Mouse (Mus musculus) E14TG2a.4 (cell line): ENCODE results near the gene Trim8.
A peak's percentile ranks its signal among the peaks of the same experiment; 100 is the strongest.

Experiments used
- H3K27me3 ChIP-seq: 2 replicates; pipeline ENCODE4 v1.6.1; 2014; ENCODE audit warnings: low read length, control low read depth; ENCODE audit not compliant: insufficient read depth
- H3K36me3 ChIP-seq: 2 replicates; pipeline ENCODE4 v1.6.1; 2014; ENCODE audit warnings: low read length, control low read depth; ENCODE audit not compliant: insufficient read depth
- H3K4me1 ChIP-seq: replicated peaks from 2 replicates; pipeline ENCODE4 v1.6.1; 2014; ENCODE audit warnings: low read depth, low read length, control low read depth
- H3K4me3 ChIP-seq: replicated peaks from 2 replicates; pipeline ENCODE4 v1.5.1; 2014; ENCODE audit warnings: mild to moderate bottlenecking, low read length
- H3K9me3 ChIP-seq: 2 replicates; pipeline ENCODE4 v1.6.1; 2014; ENCODE audit warnings: low read length, control low read depth
- CTCF ChIP-seq: conservative IDR thresholded peaks from 2 replicates; pipeline ENCODE4 v1.5.1; 2014; ENCODE audit warnings: low read length
- NANOG ChIP-seq: IDR thresholded peaks from 2 replicates; pipeline ENCODE4 v1.6.1; 2014; ENCODE audit warnings: borderline replicate concordance, low read length, mixed read lengths
- POU5F1 ChIP-seq: IDR thresholded peaks from 2 replicates; pipeline ENCODE4 v1.6.1; 2014; ENCODE audit warnings: low read length, borderline replicate concordance

The Trim8 gene

DNA sequence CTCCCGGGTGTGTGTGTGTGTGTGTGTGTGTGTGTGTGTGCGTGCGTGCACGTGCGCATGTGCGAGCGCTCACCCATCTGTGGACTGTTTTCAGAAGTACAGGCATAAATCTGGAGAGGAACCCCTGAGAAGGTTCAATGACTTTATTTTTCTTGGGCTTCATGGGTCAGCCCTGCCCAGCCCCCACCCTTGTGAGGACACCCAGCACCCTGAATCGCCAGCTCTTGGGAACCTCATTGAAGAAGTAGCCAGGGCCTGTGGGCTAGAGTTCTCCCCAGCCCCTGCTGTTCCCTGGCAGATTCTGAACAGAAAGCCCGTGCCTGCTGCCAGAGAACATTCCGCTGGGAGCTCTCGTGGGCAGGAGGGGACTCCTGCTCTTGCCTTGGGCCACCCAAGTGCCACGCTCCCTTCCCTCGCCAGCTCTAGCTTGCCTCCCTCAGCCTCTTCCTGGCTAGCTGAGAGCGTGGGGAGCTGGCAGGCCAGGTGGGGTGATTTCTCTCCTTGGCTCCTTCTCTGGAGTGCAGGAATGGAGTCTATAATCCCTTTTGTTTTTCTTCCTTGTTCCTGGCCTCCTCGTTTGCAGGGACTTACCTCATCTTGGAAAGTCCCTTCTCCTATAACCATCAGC, 17.7 kb upstream of the Trim8 start:
- Histone ChIP-seq H3K4me1 (peaks cover 93% of the 10 kb centered on the region), H3K4me3 (peak overlapping the region; percentile 50), H3K36me3 (peaks cover 30% of the 10 kb centered on the region), H3K9me3 (no peaks in the 10 kb centered on the region), H3K27me3 (0 out of 2 replicates have a peak, but pooled peaks cover 2% of the 10 kb centered on the region)
- TF ChIP-seq NANOG (no peak), POU5F1 (no peak), CTCF (no peak)

- Histone ChIP-seq H3K4me1 (peaks cover 91% of the 10 kb centered on the region), H3K27me3 (0 out of 2 replicates have a peak, but pooled peaks cover 2% of the 10 kb centered on the region), H3K4me3 (peak overlapping the region; percentile 50; the same call in 1 of the 2 replicates), H3K9me3 (no peaks in the 10 kb centered on the region), H3K36me3 (peaks cover 30% of the 10 kb centered on the region)
- no peak for TF ChIP-seq NANOG
- TF ChIP-seq POU5F1, result no peak
- TF ChIP-seq CTCF, result no peak
These were observed 17.0 kb upstream of the Trim8 start for GRCm38 (mm10) chr19:46484518-46484917.

DNA sequence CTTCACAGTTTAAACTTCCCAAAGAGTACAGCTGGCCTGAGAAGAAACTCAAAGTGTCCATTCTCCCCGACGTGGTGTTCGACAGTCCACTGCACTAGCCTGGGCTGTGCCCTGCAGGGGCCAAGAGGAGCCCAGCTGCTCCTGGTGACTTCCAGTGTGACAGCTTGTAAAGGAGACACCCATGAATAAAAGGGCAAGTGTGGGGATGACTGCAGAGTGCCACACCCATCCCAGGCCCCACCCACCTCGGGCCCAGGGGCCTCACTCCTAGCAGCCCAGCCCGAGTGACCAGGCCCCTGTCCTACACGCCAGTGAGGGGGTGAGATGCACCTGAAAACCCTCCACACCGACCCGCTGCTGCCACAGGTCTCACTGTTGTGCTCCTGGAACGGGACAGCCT, 15.7 kb upstream of the Trim8 start:
- Histone ChIP-seq H3K4me1 (peaks cover 91% of the 10 kb centered on the region), H3K9me3 (no peaks in the 10 kb centered on the region)
- TF ChIP-seq NANOG (no peak), CTCF (no peak), POU5F1 (no peak)

DNA sequence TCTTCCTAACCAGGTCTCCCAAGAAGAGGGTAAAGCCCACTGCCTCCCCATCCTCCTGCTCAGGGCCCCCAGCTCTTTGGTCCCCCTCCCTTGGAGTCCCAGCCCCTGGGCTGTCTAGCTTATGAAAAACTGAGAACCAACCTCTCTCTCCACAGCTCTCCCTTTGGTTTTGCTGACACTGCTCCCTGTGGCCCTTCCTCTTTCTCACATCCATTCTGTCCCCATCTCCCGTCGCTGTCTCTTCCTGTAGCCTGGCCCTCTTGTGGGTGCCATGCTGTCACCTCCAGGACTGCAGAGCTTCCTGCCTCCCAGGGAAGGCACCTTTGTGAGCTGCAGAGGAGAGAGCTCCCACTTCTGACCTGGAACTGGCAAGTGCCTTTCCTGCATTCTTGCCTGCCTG, 14.8 kb upstream of the Trim8 start:
- 0 out of 2 replicates have a peak, but pooled peaks cover 2% of the 10 kb centered on the region for H3K27me3 ChIP-seq
- no peaks in the 10 kb centered on the region for H3K9me3 ChIP-seq
- H3K4me1 ChIP-seq, result peaks cover 88% of the 10 kb centered on the region
- TF ChIP-seq CTCF, result no peak
- no peak for TF ChIP-seq NANOG
- no peak for TF ChIP-seq POU5F1
- peaks cover 22% of the 10 kb centered on the region for H3K36me3 ChIP-seq
- H3K4me3 ChIP-seq, result no peak overlapping the region

More for the DNA sequence above, 15.7 kb upstream of the Trim8 start:
- 0 out of 2 replicates have a peak, but pooled peaks cover 2% of the 10 kb centered on the region for H3K27me3 ChIP-seq
- H3K36me3 ChIP-seq, result peaks cover 23% of the 10 kb centered on the region
- peak overlapping the region; percentile 32; the same call in 1 of the 2 replicates for H3K4me3 ChIP-seq

DNA sequence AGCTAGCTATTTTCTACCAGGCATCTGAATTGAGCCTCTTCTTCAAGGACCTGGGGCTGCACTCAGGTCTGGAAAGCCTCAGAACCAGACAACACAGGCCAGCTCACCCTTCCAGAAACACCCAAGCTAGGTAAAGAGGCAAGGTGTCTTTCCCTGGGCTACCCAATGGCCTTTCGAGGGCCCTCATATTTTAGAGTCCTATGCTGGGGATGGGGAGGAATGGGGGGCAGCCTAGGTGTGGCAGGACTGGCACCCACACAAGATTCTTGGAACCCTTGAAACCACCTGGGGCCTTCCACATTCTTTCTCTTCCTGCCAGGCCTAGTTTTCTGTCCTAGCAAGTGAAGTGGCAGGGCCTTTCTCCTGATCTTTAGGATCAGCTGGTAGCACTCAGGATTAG, 12.1 kb upstream of the Trim8 start:
- Histone ChIP-seq H3K27me3 (0 out of 2 replicates have a peak, but pooled peaks cover 2% of the 10 kb centered on the region), H3K4me3 (no peak overlapping the region), H3K9me3 (no peaks in the 10 kb centered on the region), H3K36me3 (peaks cover 22% of the 10 kb centered on the region), H3K4me1 (peaks cover 61% of the 10 kb centered on the region)
- TF ChIP-seq NANOG (no peak), POU5F1 (no peak), CTCF (no peak)

GRCm38 (mm10) chr19:46490634-46491033, 10.9 kb upstream of the Trim8 start:
- Histone ChIP-seq H3K4me3 (no peak overlapping the region), H3K4me1 (peaks cover 56% of the 10 kb centered on the region), H3K36me3 (peaks cover 12% of the 10 kb centered on the region), H3K27me3 (no peaks in the 10 kb centered on the region), H3K9me3 (no peaks in the 10 kb centered on the region)
- TF ChIP-seq POU5F1, result no peak
- no peak for TF ChIP-seq CTCF
- TF ChIP-seq NANOG, result no peak

- TF ChIP-seq POU5F1 (no peak), NANOG (no peak)
- H3K4me3 ChIP-seq, result peak overlapping the region; percentile 56
- peaks cover 60% of the 10 kb centered on the region for H3K4me1 ChIP-seq
- H3K36me3 ChIP-seq, result no peaks in the 10 kb centered on the region
- H3K27me3 ChIP-seq, result no peaks in the 10 kb centered on the region
- no peaks in the 10 kb centered on the region for H3K9me3 ChIP-seq
These were observed 6.4 kb upstream of the Trim8 start for GRCm38 (mm10) chr19:46495136-46495535.

GRCm38 (mm10) chr19:46497230-46497629, 4.3 kb upstream of the Trim8 start:
- no peaks in the 10 kb centered on the region for H3K9me3 ChIP-seq
- no peak overlapping the region for H3K4me3 ChIP-seq
- H3K4me1 ChIP-seq, result peaks cover 47% of the 10 kb centered on the region
- TF ChIP-seq POU5F1 (peak; percentile 94), NANOG (peak; percentile 49; the same call in 1 of the 2 replicates), CTCF (no peak)
- no peaks in the 10 kb centered on the region for H3K36me3 ChIP-seq
- H3K27me3 ChIP-seq, result no peaks in the 10 kb centered on the region

DNA sequence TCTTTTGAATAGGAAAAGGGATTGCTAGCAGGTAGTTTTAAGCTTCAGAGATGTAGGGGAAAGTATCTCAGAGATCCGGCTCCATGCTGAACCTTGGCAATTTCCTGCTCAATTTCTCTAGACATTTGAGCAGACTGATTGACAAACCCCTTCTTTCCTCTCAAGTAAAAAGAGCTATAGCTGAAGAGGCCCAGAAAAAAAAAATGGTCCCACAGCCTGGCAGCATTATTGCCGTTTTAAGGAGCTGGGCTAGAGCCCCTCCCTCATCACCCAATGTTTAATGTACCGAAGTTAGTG, 2.0 kb upstream of the Trim8 start:
- peaks cover 54% of the 10 kb centered on the region for H3K4me1 ChIP-seq
- H3K36me3 ChIP-seq, result peaks cover 2% of the 10 kb centered on the region
- H3K27me3 ChIP-seq, result no peaks in the 10 kb centered on the region
- TF ChIP-seq CTCF (no peak), POU5F1 (no peak), NANOG (no peak)
- H3K4me3 ChIP-seq, result peak overlapping the region; percentile 43; the same call in 1 of the 2 replicates
- no peaks in the 10 kb centered on the region for H3K9me3 ChIP-seq
